Mouse (Mus musculus) midbrain, embryonic 13.5 days (tissue): ENCODE measurements around the gene Foxo6. TPM values are rescaled to one million over a fixed set of nuclear protein-coding genes. Genes with fewer than 3 reads are reported as not detected.

Experiments used
- ATAC-seq: fragments of 200-750 bp; cut with Nextera tagmentation; 2 replicates; pipeline ENCODE4 v1.8.0; 2017; ENCODE audit warnings: mild to moderate bottlenecking, moderate TSS enrichment, moderate library complexity
- H3K27ac ChIP-seq: fragments of 300-500 bp; sonication (generic); 2 replicates; pipeline ENCODE4 v1.5.1; 2015; ENCODE audit warnings: inconsistent platforms, mild to moderate bottlenecking, moderate library complexity
- H3K27me3 ChIP-seq: fragments of 300-500 bp; sonication (generic); 2 replicates; pipeline ENCODE4 v1.6.1; 2015; ENCODE audit warnings: mild to moderate bottlenecking, inconsistent platforms
- H3K36me3 ChIP-seq: fragments of 300-500 bp; sonication (generic); 2 replicates; pipeline ENCODE4 v1.6.1; 2015; ENCODE audit warnings: mild to moderate bottlenecking, inconsistent platforms
- H3K4me1 ChIP-seq: fragments of 300-500 bp; sonication (generic); replicated peaks from 2 replicates; pipeline ENCODE4 v1.6.1; 2015; ENCODE audit warnings: inconsistent platforms
- H3K4me2 ChIP-seq: fragments of 300-500 bp; sonication (generic); replicated peaks from 2 replicates; pipeline ENCODE4 v1.6.1; 2015; ENCODE audit warnings: moderate library complexity, mild to moderate bottlenecking, inconsistent platforms
- H3K4me3 ChIP-seq: fragments of 300-500 bp; sonication (generic); replicated peaks from 2 replicates; pipeline ENCODE4 v1.5.1; 2015; ENCODE audit warnings: mild to moderate bottlenecking, inconsistent platforms
- H3K9ac ChIP-seq: fragments of 300-500 bp; sonication (generic); replicated peaks from 2 replicates; pipeline ENCODE4 v1.6.1; 2015; ENCODE audit warnings: mild to moderate bottlenecking, inconsistent platforms
- H3K9me3 ChIP-seq: fragments of 300-500 bp; sonication (generic); 2 replicates; pipeline ENCODE4 v1.6.1; 2016; ENCODE audit warnings: mild to moderate bottlenecking, inconsistent platforms
- WGBS: fragments of 180-500 bp; shearing (Covaris S2); methylation state at CpG from one replicate; pipeline ENCODE4 v1.1.7; 2015; 5-methylcytosine and 5-hydroxymethylcytosine counted together
- polyA plus RNA-seq: library from polyadenylated mRNA; unstranded; fragments of >200 nt; fragmentation: Nextera tagmentation; extraction: Ambion mirVana; gene quantifications from 2 replicates; pipeline ENCODE4 v1.2.1, GENCODE M21; 2015

Foxo6 gene
- polyA plus RNA-seq, 1 experiment from 2014 or later: 0.69 TPM

GRCm38 (mm10) chr4:120268214-120269061, 18.7 kb downstream of the Foxo6 start:
- no peaks in the 10 kb centered on the region for H3K36me3 ChIP-seq
- peak overlapping the region; percentile 33 for H3K4me3 ChIP-seq
- WGBS: 3% methylated on average over 62 of the region's 112 CpGs
- no peaks in the 10 kb centered on the region for H3K9me3 ChIP-seq
- peaks cover 66% of the 10 kb centered on the region for H3K4me1 ChIP-seq
- H3K27ac ChIP-seq: 0 out of 2 replicates have a peak overlapping the region, but pooled peaks have one; percentile 25
- peak overlapping the region; percentile 56 for H3K9ac ChIP-seq
- ATAC-seq: peak; percentile 19
- H3K27me3 ChIP-seq: peaks cover 92% of the 10 kb centered on the region
- peak overlapping the region; percentile 55 for H3K4me2 ChIP-seq

GRCm38 (mm10) chr4:120267683-120268082, 19.5 kb downstream of the Foxo6 start:
- Histone ChIP-seq H3K27ac (no peak overlapping the region), H3K9ac (peak overlapping the region; percentile 56; the same call in 1 of the 2 replicates), H3K9me3 (no peaks in the 10 kb centered on the region), H3K4me2 (peak overlapping the region; percentile 55), H3K27me3 (peaks cover 89% of the 10 kb centered on the region), H3K4me3 (peak overlapping the region; percentile 33), H3K4me1 (peaks cover 73% of the 10 kb centered on the region), H3K36me3 (no peaks in the 10 kb centered on the region)
- WGBS: 4% methylated on average over 24 of the region's 25 CpGs
- ATAC-seq: no peak

GRCm38 (mm10) chr4:120267136-120267535, 20.0 kb downstream of the Foxo6 start:
- Histone ChIP-seq H3K4me2 (0 out of 2 replicates have a peak overlapping the region, but pooled peaks have one; percentile 55), H3K9me3 (no peaks in the 10 kb centered on the region), H3K36me3 (no peaks in the 10 kb centered on the region), H3K4me1 (peaks cover 73% of the 10 kb centered on the region), H3K27ac (no peak overlapping the region), H3K9ac (no peak overlapping the region), H3K27me3 (peaks cover 84% of the 10 kb centered on the region), H3K4me3 (no peak overlapping the region)
- WGBS: 24% methylated on average over 24 of the region's 24 CpGs
- no peak for ATAC-seq

DNA sequence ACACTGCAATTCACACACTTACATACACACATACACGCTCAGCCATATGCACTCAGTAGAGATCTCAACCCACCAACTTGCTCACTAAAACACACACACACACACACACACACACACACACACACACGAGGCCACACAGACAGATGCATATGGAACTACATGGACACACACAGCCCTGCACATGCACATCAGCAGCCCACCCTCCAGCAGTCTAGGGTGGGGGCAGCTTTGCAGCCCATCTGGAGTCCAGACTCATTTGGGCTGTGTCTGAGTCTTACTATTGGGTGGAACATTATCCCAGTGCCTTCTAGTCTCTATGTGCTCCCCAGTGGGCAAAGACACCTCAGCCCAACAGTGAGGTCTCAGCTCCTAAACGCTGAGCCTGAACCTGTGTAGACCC, 23.0 kb downstream of the Foxo6 start:
- ATAC-seq: no peak
- H3K9me3 ChIP-seq: no peaks in the 10 kb centered on the region
- peaks cover 60% of the 10 kb centered on the region for H3K27me3 ChIP-seq
- 75% methylated on average over 3 of the region's 3 CpGs for WGBS
- H3K9ac ChIP-seq: 0 out of 2 replicates have a peak overlapping the region, but pooled peaks have one; percentile 16
- H3K4me1 ChIP-seq: peaks cover 68% of the 10 kb centered on the region
- peak overlapping the region; percentile 49; the same call in 1 of the 2 replicates for H3K27ac ChIP-seq
- no peak overlapping the region for H3K4me2 ChIP-seq
- H3K4me3 ChIP-seq: no peak overlapping the region
- no peaks in the 10 kb centered on the region for H3K36me3 ChIP-seq

GRCm38 (mm10) chr4:120262726-120263125, 24.4 kb downstream of the Foxo6 start:
- H3K4me3 ChIP-seq: no peak overlapping the region
- H3K27me3 ChIP-seq: peaks cover 47% of the 10 kb centered on the region
- no peak overlapping the region for H3K9ac ChIP-seq
- WGBS: 36% methylated on average over 2 of the region's 2 CpGs
- no peaks in the 10 kb centered on the region for H3K9me3 ChIP-seq
- no peak for ATAC-seq
- no peaks in the 10 kb centered on the region for H3K36me3 ChIP-seq
- no peak overlapping the region for H3K4me2 ChIP-seq
- H3K27ac ChIP-seq: peak overlapping the region; percentile 49
- H3K4me1 ChIP-seq: peaks cover 56% of the 10 kb centered on the region

- no peak overlapping the region for H3K9ac ChIP-seq
Observed at GRCm38 (mm10) chr4:120262206-120262605, 24.9 kb downstream of the Foxo6 start.

DNA sequence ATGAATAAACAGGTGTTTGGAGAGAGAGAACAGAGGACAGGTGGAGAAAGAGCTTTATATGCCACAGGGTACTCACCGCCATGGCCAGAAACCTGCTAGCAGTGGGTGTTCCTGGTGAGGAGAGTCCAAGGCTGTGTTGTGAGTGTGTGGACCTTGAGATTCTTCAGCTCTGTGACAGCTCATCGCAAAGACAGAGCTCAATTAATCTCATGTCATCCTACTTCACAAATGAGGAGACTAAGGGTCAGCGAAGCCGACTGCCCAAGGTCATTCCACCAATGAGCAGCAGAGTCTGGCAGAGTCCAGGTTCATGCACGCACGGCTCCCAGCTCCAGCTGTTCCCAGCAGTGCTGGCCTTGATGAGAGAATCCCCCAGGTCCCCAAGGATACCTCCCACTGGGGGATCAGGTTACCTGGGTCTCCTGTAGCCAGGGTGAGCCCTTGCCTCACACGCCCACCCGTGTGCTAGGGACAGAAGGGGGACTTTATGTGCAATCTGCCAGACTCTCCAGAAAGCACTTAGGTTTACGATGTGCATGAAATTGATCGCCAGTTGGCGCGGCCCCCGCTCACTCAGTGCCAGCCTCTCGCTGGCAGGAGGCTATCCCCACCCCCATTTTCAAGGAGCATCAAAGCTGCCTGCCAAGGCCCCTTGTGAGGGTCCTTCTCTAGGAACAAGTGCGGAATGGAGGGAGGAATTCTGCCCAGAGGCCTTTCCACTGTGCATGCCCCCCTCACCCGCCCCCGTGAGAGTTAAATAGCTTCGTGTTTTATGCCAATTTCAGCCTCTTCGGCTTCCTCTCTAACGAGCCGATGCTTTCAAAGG, 27.6 kb downstream of the Foxo6 start:
- no peaks in the 10 kb centered on the region for H3K36me3 ChIP-seq
- H3K4me3 ChIP-seq: no peak overlapping the region
- 42% methylated on average over 21 of the region's 21 CpGs for WGBS
- 0 out of 2 replicates have a peak, but pooled peaks have one; percentile 3 for ATAC-seq
- H3K9me3 ChIP-seq: no peaks in the 10 kb centered on the region
- H3K9ac ChIP-seq: no peak overlapping the region; the same call in 1 of the 2 replicates
- H3K4me1 ChIP-seq: peaks cover 66% of the 10 kb centered on the region
- H3K4me2 ChIP-seq: no peak overlapping the region; the same call in 1 of the 2 replicates
- H3K27me3 ChIP-seq: peaks cover 20% of the 10 kb centered on the region
- H3K27ac ChIP-seq: peak overlapping the region; percentile 41; the same call in 1 of the 2 replicates

More at GRCm38 (mm10) chr4:120262206-120262605, 24.9 kb downstream of the Foxo6 start:
- H3K4me1 ChIP-seq: peaks cover 51% of the 10 kb centered on the region
- no peaks in the 10 kb centered on the region for H3K36me3 ChIP-seq
- no peak overlapping the region for H3K4me2 ChIP-seq
- WGBS: 34% methylated on average over 10 of the region's 10 CpGs
- H3K27me3 ChIP-seq: peaks cover 46% of the 10 kb centered on the region
- no peak overlapping the region for H3K4me3 ChIP-seq
- ATAC-seq: peak; percentile 15; the same call in 1 of the 2 replicates
- peak overlapping the region; percentile 49 for H3K27ac ChIP-seq
- H3K9me3 ChIP-seq: no peaks in the 10 kb centered on the region

DNA sequence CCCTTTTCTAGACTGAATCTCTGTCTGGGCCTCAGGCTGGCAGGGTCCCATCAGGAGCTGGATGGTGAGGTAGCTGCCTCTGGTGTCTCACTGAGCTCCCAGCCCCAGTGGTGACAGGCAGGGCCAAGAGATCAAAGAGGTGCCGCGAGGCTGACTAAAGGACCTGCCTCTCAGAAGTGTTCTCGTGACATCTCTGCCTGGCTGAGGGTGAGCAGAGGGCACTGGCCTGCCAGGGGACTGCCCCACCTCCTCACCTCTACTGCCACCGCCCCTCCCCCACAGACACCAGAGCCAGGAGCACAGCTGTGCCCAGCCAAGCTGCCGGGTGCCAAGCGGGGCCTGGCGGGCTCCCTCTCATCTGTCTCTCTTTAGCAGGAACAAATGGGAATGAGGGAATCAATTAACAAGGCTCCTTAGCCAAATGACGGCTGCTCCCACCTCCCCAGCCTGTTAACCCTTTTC, 38.3 kb downstream of the Foxo6 start:
- Histone ChIP-seq H3K4me1 (peaks cover 68% of the 10 kb centered on the region), H3K27ac (peak overlapping the region; percentile 85), H3K4me2 (peak overlapping the region; percentile 14), H3K36me3 (no peaks in the 10 kb centered on the region), H3K9me3 (no peaks in the 10 kb centered on the region), H3K9ac (peak overlapping the region; percentile 32; the same call in 1 of the 2 replicates), H3K4me3 (no peak overlapping the region), H3K27me3 (no peaks in the 10 kb centered on the region)
- WGBS: under 1% methylated on average over 8 of the region's 8 CpGs
- ATAC-seq: peak; percentile 22

DNA sequence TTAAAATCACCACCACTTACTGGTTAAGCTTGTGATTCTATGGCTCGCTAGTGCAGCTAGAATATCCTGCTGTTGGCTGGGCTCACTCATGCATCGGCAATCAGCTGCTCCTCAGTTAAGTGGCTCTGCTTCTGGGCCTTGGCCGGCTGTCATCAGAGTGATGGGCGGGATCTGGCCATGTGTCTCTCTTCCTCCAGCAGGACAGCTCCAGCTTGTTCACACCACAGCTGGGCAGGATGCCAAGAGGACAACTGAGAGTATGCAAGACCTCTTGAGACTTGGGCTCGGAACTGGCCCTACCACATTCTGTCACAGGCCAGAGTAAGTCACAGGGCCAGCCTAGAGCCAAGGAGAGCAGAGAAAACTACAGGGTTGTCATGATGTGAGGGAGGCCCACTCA, 39.7 kb downstream of the Foxo6 start:
- Histone ChIP-seq H3K27me3 (no peaks in the 10 kb centered on the region), H3K4me1 (peaks cover 69% of the 10 kb centered on the region), H3K27ac (peak overlapping the region; percentile 85), H3K9me3 (no peaks in the 10 kb centered on the region), H3K9ac (no peak overlapping the region), H3K4me3 (no peak overlapping the region), H3K36me3 (no peaks in the 10 kb centered on the region), H3K4me2 (no peak overlapping the region)
- ATAC-seq: no peak
- 31% methylated on average over 5 of the region's 5 CpGs for WGBS

DNA sequence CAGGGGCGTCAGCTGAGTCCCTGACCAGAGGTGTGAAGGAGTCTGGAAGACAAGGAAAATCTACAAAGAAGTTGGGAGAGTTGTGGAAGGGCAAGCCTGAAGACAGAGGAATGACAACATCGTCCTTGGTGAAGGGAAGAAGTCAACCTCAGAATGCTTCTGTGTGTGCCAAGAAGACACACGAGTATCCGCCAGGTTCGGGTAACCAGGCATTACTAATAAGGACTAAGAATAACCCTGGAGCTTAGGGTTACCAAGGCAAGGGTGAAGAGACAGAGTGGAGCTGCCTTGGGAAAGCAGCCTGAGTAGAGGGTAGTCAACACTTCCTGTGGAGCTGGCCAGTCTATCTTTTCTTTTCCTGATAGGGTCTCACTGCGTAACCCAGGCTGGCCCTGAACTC, 41.1 kb downstream of the Foxo6 start:
- Histone ChIP-seq H3K36me3 (no peaks in the 10 kb centered on the region), H3K27me3 (no peaks in the 10 kb centered on the region), H3K27ac (no peak overlapping the region), H3K9ac (no peak overlapping the region), H3K9me3 (no peaks in the 10 kb centered on the region), H3K4me2 (no peak overlapping the region), H3K4me1 (peaks cover 69% of the 10 kb centered on the region), H3K4me3 (no peak overlapping the region)
- no peak for ATAC-seq
- 86% methylated on average over 6 of the region's 6 CpGs for WGBS

GRCm38 (mm10) chr4:120242783-120243262, 44.3 kb downstream of the Foxo6 start:
- Histone ChIP-seq H3K27ac (peak overlapping the region; percentile 74), H3K27me3 (peaks cover 4% of the 10 kb centered on the region; the same call in 1 of the 2 replicates), H3K9ac (0 out of 2 replicates have a peak overlapping the region, but pooled peaks have one; percentile 39), H3K4me2 (peak overlapping the region; percentile 46), H3K9me3 (no peaks in the 10 kb centered on the region), H3K4me1 (peaks cover 62% of the 10 kb centered on the region), H3K4me3 (peak overlapping the region; percentile 25), H3K36me3 (no peaks in the 10 kb centered on the region)
- 3% methylated on average over 10 of the region's 10 CpGs for WGBS
- peak; percentile 91 for ATAC-seq
